Mouse (Mus musculus): ENCODE results near the gene Nudt2. TPM values are rescaled to one million over a fixed set of nuclear protein-coding genes. Genes with fewer than 3 reads are reported as not detected.

Gene Nudt2
- polyA plus RNA-seq, 1 experiment: 13.7 TPM

DNA sequence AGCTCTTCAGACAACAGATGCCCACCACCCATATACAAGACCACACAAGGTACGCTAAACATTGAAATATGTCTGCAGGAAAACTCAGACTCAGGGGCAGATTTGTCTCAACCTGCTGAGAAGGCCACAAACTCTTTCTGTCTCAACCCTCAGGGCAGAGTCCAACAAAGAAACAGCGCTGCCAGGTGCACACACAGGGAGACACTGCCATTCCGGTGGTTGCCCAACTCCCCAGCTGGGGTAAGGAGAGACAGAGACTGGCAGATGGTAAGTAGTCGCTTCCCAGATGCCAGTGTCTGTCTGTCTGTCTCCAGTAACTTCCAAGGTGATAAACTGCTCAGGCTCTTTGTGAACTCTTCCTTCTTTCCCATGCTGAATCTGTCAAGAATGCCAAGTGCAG, 35.8 kb downstream of the Nudt2 start:
- Histone ChIP-seq H3K4me3 (replicated peaks) (no peak overlapping the region), H3K27me3 (replicated peaks) (peaks cover 80% of the 10 kb centered on the region), H3K9me3 (peaks cover 14% of the 10 kb centered on the region; the same call in 1 of the 2 replicates), H3K4me1 (peaks cover 33% of the 10 kb centered on the region), H3K36me3 (replicated peaks; ENCODE audit: low read length) (no peaks in the 10 kb centered on the region)
- no peak for TF ChIP-seq FLI1 (IDR thresholded peaks at IDR 0.05; ENCODE audit: low read length)
- no peak for TF ChIP-seq GATA1 (IDR thresholded peaks at IDR 0.05; ENCODE audit: borderline replicate concordance, low read length)

DNA sequence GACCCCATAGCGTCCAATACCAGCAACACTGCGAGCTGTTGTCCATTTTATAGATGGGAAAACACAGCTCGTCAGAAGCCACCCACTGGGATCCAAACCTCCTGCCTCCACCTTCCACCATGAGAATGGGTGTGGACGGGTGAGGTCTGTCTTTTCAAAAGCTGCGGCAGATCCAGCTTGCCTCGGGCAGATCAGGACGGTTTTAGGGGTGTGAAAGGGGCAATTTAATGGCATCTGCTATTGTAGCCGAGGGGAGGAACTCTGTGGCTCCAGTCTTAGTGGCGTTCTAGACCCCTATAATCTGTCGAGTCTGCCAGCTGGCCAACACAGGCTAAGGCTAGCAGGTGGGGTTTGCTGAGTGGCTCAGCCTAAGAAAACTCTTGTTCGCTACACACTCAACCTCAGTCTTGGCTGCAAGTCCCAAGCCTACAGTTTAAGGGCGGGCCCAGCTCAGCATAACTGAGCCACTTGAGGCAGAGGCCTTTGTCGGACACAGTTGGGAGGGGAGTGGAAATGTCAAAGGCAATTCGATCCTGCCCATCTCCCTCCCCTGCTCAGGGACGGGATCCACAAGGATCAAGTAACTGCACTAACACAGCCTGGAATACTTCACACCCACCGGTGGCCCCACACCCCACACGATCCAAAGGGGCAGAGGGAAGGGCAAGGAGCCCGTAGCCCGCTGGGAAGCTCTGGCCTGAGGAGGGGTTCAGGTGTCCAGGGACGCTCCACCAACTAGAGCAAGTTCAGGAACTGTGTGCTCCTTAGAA, 37.4 kb downstream of the Nudt2 start:
- TF ChIP-seq GATA1 (IDR thresholded peaks at IDR 0.05; ENCODE audit: borderline replicate concordance, low read length) (no peak), FLI1 (IDR thresholded peaks at IDR 0.05; ENCODE audit: low read length) (no peak)
- H3K36me3 ChIP-seq (replicated peaks; ENCODE audit: low read length): no peaks in the 10 kb centered on the region
- H3K4me1 ChIP-seq: peaks cover 48% of the 10 kb centered on the region
- peaks cover 14% of the 10 kb centered on the region; the same call in 1 of the 2 replicates for H3K9me3 ChIP-seq
- H3K4me3 ChIP-seq (replicated peaks): peak overlapping the region; percentile 87
- H3K27me3 ChIP-seq (replicated peaks): peaks cover 79% of the 10 kb centered on the region

DNA sequence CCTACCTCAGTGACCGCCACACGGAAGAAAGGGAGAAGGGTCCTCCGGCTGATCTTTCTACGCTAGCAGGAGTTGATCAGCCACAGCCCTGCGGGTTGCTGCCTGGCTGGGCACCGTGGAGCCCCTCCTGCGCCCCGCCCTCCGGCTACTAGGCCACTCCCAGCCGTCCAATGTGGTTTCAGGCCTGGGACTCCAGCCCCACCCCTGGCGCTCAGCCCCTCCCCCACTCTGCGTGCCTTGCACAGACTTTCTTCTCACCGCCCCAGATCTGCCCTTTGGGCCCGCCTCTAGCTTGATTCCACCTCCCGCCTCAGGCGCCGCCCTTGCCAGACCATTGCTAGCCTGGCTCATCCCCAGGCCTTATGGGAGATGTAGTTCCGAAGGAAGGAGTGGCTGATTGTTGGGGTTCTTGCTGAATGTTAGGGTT, 38.0 kb downstream of the Nudt2 start, which contains the start of gene AI464131:
AI464131 (minus strand) TSS at position 91 of the 427 bp plus-strand sequence.
- peaks cover 14% of the 10 kb centered on the region; the same call in 1 of the 2 replicates for H3K9me3 ChIP-seq
- peaks cover 79% of the 10 kb centered on the region for H3K27me3 ChIP-seq (replicated peaks)
- TF ChIP-seq FLI1 (IDR thresholded peaks at IDR 0.05; ENCODE audit: low read length): no peak
- no peak for TF ChIP-seq GATA1 (IDR thresholded peaks at IDR 0.05; ENCODE audit: borderline replicate concordance, low read length)
- H3K36me3 ChIP-seq (replicated peaks; ENCODE audit: low read length): no peaks in the 10 kb centered on the region
- peak within 1 kb of the TSS; percentile 87 for H3K4me3 ChIP-seq (replicated peaks)
- peaks cover 44% of the 10 kb centered on the region for H3K4me1 ChIP-seq

DNA sequence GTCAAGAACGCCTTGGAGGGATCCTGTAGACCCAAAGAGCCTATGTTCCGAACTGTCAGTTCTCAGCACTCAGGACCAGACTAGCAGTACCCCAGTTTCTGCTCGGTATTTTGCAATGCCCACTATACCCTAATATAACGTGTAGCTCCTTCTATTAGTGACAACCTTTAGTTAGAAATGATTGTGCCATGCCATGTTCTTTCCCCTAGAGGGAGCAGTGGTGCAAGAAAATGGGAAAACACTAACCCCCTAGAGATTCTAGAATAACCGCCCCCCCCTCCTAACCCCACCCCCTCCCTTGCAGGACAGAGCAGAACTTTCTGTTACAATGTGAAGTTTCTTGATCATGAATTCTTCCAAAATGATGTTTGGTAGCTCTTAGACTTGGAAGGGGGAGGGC, 39.4 kb downstream of the Nudt2 start:
- Histone ChIP-seq H3K9me3 (peaks cover 6% of the 10 kb centered on the region; the same call in 1 of the 2 replicates), H3K27me3 (replicated peaks) (peaks cover 79% of the 10 kb centered on the region), H3K4me1 (peaks cover 30% of the 10 kb centered on the region), H3K4me3 (replicated peaks) (no peak overlapping the region), H3K36me3 (replicated peaks; ENCODE audit: low read length) (no peaks in the 10 kb centered on the region)
- TF ChIP-seq FLI1 (IDR thresholded peaks at IDR 0.05; ENCODE audit: low read length) (no peak), GATA1 (IDR thresholded peaks at IDR 0.05; ENCODE audit: borderline replicate concordance, low read length) (no peak)

DNA sequence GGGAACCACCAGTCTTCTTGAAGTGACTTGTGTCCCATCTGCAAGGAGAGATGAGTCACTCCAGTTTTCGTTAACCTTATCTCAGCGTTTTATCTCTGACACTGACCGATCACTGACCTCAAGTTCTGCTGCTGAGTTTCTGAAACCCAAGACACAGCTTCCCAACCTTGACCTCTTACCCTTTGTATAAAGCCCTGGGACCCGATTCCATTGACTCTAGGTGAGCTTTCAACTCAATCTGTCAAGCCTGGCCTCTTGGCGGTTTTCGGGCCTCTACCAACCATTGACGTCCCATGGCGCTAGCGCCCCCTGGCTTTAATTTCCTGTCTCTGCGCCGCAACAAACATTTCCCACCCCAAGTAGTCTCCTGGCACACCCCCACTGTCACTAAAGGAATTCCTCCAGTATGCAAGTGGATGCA, 40.2 kb downstream of the Nudt2 start:
- Histone ChIP-seq H3K4me3 (replicated peaks) (no peak overlapping the region), H3K36me3 (replicated peaks; ENCODE audit: low read length) (no peaks in the 10 kb centered on the region), H3K27me3 (replicated peaks) (peaks cover 78% of the 10 kb centered on the region), H3K9me3 (0 out of 2 replicates have a peak, but pooled peaks cover 5% of the 10 kb centered on the region), H3K4me1 (peaks cover 30% of the 10 kb centered on the region)
- no peak for TF ChIP-seq GATA1 (IDR thresholded peaks at IDR 0.05; ENCODE audit: borderline replicate concordance, low read length)

DNA sequence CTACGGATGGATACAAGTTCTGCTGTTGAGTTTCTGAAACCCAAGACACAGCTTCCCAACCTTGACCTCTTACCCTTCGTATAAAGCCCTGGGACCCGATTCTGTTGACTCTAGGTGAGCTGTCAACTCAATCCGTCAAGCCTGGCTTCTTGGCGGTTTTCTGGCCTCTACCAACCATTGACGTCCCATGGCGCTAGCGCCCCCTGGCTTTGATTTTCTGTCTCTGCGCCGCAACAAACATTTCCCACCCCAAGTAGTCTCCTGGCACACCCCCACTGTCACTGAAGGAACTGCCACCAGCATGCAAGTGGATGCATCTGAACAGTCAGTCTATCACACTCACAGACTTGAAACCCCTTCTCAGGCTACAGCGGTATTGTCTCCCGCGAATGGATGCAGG, 41.2 kb downstream of the Nudt2 start:
- TF ChIP-seq GATA1 (IDR thresholded peaks at IDR 0.05; ENCODE audit: borderline replicate concordance, low read length) (no peak), FLI1 (IDR thresholded peaks at IDR 0.05; ENCODE audit: low read length) (no peak)
- H3K4me3 ChIP-seq (replicated peaks): peak overlapping the region; percentile 90

DNA sequence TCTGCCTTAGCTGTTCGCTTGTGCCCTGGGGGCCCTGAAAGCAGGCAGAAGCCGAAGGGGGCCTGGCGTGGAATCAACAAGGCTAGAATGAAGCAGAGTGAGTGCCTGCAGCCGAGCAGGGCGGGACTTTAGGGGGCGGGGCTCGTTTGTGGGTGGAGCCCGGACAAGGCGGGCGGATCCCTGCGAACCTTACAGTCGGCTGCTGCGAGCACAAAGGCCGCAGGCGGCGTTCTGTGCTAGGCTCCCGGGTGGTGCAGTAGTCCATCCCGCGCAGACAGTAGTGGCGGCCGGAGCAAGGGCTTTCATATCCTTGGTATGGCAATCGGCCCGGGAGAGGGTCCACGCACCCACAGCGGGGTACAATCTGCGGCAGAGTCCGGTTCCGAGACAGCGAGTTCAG, 42.0 kb downstream of the Nudt2 start:
- Histone ChIP-seq H3K9me3 (0 out of 2 replicates have a peak, but pooled peaks cover 5% of the 10 kb centered on the region), H3K4me3 (replicated peaks) (peak overlapping the region; percentile 90), H3K27me3 (replicated peaks) (peaks cover 75% of the 10 kb centered on the region), H3K36me3 (replicated peaks; ENCODE audit: low read length) (no peaks in the 10 kb centered on the region), H3K4me1 (peaks cover 30% of the 10 kb centered on the region)
- TF ChIP-seq GATA1 (IDR thresholded peaks at IDR 0.05; ENCODE audit: borderline replicate concordance, low read length) (no peak), FLI1 (IDR thresholded peaks at IDR 0.05; ENCODE audit: low read length) (no peak)

More for the DNA sequence above, 41.2 kb downstream of the Nudt2 start:
- Histone ChIP-seq H3K27me3 (replicated peaks) (peaks cover 75% of the 10 kb centered on the region), H3K4me1 (peaks cover 30% of the 10 kb centered on the region), H3K36me3 (replicated peaks; ENCODE audit: low read length) (no peaks in the 10 kb centered on the region), H3K9me3 (0 out of 2 replicates have a peak, but pooled peaks cover 5% of the 10 kb centered on the region)

DNA sequence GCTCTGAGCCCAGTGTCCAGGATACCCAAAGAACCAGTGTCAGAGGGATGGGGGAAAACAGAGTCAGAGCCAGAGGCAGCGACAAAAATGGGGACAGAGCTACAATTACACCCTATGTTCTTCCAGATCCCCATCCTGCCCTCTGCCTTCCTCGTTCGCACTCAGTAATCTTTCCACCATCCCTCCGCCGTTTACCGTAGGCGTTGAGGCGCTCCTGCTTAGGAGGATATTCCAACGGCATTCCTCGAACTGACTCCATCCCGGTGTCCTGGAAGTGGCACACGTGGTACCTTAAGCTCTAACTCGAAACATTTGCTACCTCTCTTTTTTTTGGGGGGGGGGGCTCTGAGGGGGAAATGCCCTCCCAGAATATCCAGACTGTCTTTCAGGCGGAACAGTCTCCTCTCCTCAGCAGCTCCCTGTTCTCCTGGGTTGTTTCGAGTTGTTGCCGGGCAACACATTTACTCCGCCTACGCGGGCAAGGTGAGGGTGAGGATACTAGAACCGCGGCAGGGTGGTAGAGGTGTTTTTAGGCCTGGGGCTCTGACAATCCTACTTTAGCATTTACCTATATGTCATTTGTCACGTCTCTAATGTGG, 42.5 kb downstream of the Nudt2 start:
- Histone ChIP-seq H3K36me3 (replicated peaks; ENCODE audit: low read length) (no peaks in the 10 kb centered on the region), H3K9me3 (0 out of 2 replicates have a peak, but pooled peaks cover 5% of the 10 kb centered on the region), H3K4me1 (peaks cover 28% of the 10 kb centered on the region), H3K4me3 (replicated peaks) (peak overlapping the region; percentile 90), H3K27me3 (replicated peaks) (peaks cover 73% of the 10 kb centered on the region)
- TF ChIP-seq GATA1 (IDR thresholded peaks at IDR 0.05; ENCODE audit: borderline replicate concordance, low read length) (no peak), FLI1 (IDR thresholded peaks at IDR 0.05; ENCODE audit: low read length) (no peak)

DNA sequence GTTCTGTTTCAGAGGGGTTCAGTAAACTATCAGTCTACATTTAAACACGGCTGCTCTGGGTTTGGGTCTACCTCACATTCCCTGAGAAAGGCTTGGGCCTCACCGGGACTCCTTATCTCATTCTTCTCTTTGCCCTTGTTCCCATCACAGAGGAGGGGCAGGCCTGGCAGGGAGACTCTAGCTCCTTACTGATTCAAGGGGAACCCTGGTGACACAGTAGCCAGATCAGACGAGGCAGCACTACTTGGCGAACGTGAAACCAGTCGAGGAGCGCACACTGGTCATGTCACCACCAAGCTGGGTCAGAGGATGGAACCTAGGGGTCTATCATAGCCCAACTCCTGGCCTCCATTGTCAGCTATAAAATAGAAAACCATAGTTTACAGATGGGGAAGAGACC, 43.0 kb downstream of the Nudt2 start:
- peaks cover 70% of the 10 kb centered on the region for H3K27me3 ChIP-seq (replicated peaks)
- H3K9me3 ChIP-seq: 0 out of 2 replicates have a peak, but pooled peaks cover 5% of the 10 kb centered on the region
- no peaks in the 10 kb centered on the region for H3K36me3 ChIP-seq (replicated peaks; ENCODE audit: low read length)
- TF ChIP-seq FLI1 (IDR thresholded peaks at IDR 0.05; ENCODE audit: low read length) (no peak), GATA1 (IDR thresholded peaks at IDR 0.05; ENCODE audit: borderline replicate concordance, low read length) (no peak)
- H3K4me1 ChIP-seq: peaks cover 23% of the 10 kb centered on the region
- no peak overlapping the region for H3K4me3 ChIP-seq (replicated peaks)

DNA sequence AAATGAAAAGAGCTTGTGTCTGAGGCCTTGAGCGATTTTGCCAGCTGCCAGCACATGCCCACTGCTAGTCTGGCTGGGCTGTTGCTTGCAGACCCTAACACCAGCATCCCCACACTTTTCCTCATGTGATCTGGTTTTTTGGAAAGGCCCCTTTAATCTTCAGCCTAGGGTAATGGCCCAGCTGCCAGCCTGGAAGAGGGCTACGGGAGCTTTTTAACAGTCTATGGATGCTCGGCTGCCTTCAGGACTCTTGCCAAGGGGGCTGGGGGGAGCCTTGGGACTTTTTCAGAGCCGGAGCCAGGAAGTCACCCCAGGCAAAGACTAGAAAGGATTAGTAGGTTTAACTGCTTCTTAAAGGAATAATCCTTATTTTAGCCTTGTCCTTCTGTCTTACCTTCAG, 48.4 kb downstream of the Nudt2 start:
- H3K36me3 ChIP-seq (replicated peaks; ENCODE audit: low read length): no peaks in the 10 kb centered on the region
- H3K4me3 ChIP-seq (replicated peaks): no peak overlapping the region
- TF ChIP-seq FLI1 (IDR thresholded peaks at IDR 0.05; ENCODE audit: low read length): no peak
- no peak for TF ChIP-seq GATA1 (IDR thresholded peaks at IDR 0.05; ENCODE audit: borderline replicate concordance, low read length)
- no peaks in the 10 kb centered on the region for H3K9me3 ChIP-seq
- H3K4me1 ChIP-seq: no peaks in the 10 kb centered on the region
- H3K27me3 ChIP-seq (replicated peaks): peaks cover 54% of the 10 kb centered on the region
